Mouse (Mus musculus) spleen, adult 2 months (tissue): ENCODE measurements around the gene Lhpp. TPM values are rescaled to one million over a fixed set of nuclear protein-coding genes. Genes with fewer than 3 reads are reported as not detected.
A peak's percentile ranks its signal among the peaks of the same experiment; 100 is the strongest.

Experiments used
- DNase-seq, 2 experiments: peaks; one replicate each; pipeline versions ENCODE4 v3.0.0 to v3.0.0-alpha.2; 2012 to 2021; ENCODE audit warnings: low spot score in 2 of 2, low read depth in 1 of 2
- H3K27ac ChIP-seq: fragments of 200-500 bp; 2 replicates; pipeline ENCODE4 v1.5.1; 2012; ENCODE audit warnings: low read length, inconsistent platforms; ENCODE audit not compliant: insufficient read depth
- H3K27me3 ChIP-seq: fragments of 200-500 bp; 2 replicates; pipeline ENCODE4 v1.6.1; 2012; ENCODE audit warnings: mild to moderate bottlenecking, moderate library complexity, low read length, inconsistent platforms; ENCODE audit not compliant: control insufficient read depth, insufficient read depth
- H3K36me3 ChIP-seq: fragments of 200-500 bp; 2 replicates; pipeline ENCODE4 v1.6.1; 2012; ENCODE audit warnings: mild to moderate bottlenecking, low read length, inconsistent platforms; ENCODE audit not compliant: control insufficient read depth, insufficient read depth
- H3K4me1 ChIP-seq: fragments of 200-500 bp; 2 replicates; pipeline ENCODE4 v1.6.1; 2011; ENCODE audit warnings: inconsistent platforms; ENCODE audit not compliant: control insufficient read depth, insufficient read depth, insufficient read length
- H3K4me3 ChIP-seq: fragments of 200-500 bp; 2 replicates; pipeline ENCODE4 v1.5.1; 2011; ENCODE audit warnings: mild to moderate bottlenecking, inconsistent platforms; ENCODE audit not compliant: insufficient read depth, insufficient read length; ENCODE audit errors: extremely low read depth
- CTCF ChIP-seq: fragments of 200-500 bp; IDR thresholded peaks from 2 replicates; pipeline ENCODE4 v1.5.1; 2011; ENCODE audit warnings: mild to moderate bottlenecking, inconsistent platforms; ENCODE audit not compliant: insufficient read depth, insufficient read length, insufficient replicate concordance; ENCODE audit errors: extremely low read depth
- POLR2A ChIP-seq: fragments of 200-500 bp; IDR thresholded peaks from 2 replicates; pipeline ENCODE4 v1.6.1; 2011; ENCODE audit warnings: low read depth, low read length, inconsistent platforms
- WGBS: fragments of 180-500 bp; shearing (Covaris S2); methylation state at CpG from one replicate; pipeline ENCODE4 v1.1.7; 2018; 5-methylcytosine and 5-hydroxymethylcytosine counted together
- polyA plus RNA-seq: library from polyadenylated mRNA; depleted of rRNA; stranded (reverse); fragments of >200 nt; gene quantifications from 2 replicates; pipeline ENCODE4 v1.2.3, GENCODE M21; 2012

The Lhpp gene
- polyA plus RNA-seq, 1 experiment: 5.6 TPM

DNA sequence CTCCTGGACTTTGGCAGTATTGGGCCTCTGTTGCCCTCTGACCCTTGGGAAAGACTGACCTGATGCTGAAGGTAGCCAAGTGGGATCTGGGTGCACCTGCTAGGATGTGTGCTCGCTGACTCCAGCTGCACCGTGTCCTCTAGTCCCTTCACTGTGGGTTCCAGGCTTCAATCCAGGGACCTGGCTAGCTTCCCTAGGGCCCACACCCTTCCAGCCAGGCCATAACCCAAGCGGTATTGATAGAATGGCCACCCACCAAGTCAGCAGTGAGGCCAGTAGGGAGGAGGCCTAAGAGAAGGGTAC is 60.4 kb downstream of the Lhpp start:
- H3K4me1 ChIP-seq: peaks cover 12% of the 10 kb centered on the region; the same call in 1 of the 2 replicates
- DNase-seq: no peak
- no peak overlapping the region for H3K4me3 ChIP-seq
- TF ChIP-seq POLR2A (no peak), CTCF (no peak)
- WGBS: 84% methylated on average over 3 of the region's 3 CpGs
- H3K27ac ChIP-seq: no peak overlapping the region
- H3K27me3 ChIP-seq: no peaks in the 10 kb centered on the region
- no peaks in the 10 kb centered on the region for H3K36me3 ChIP-seq

DNA sequence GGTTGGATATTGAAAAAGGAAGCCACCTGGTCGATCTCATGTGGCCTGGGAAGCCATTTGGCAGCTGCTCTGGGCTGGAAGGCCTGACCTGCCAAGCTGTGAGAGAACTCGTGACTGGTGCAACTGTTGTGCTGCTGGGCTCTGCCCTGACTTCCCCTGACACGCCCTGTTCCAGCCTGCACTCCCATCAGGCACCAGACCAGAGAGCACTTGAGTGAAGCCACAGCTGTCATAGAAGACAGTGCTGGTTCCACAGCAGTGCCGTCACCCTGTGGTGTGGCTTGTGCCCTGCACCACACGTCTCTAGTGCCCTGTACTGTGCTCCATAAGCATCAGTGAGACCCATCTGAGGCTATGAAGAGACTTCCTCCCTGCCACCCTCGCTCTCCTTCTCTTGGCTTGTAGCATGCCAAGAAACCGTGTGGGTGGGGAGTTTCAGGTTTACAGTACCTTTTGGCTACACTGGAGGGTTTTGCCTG is 62.1 kb downstream of the Lhpp start:
- H3K36me3 ChIP-seq: no peaks in the 10 kb centered on the region
- H3K4me3 ChIP-seq: no peak overlapping the region
- peak; percentile 50 to 59 for DNase-seq
- peak overlapping the region; percentile 60 for H3K27ac ChIP-seq
- TF ChIP-seq POLR2A (no peak), CTCF (no peak)
- no peaks in the 10 kb centered on the region for H3K27me3 ChIP-seq
- peaks cover 12% of the 10 kb centered on the region; the same call in 1 of the 2 replicates for H3K4me1 ChIP-seq
- 12% methylated on average over 7 of the region's 7 CpGs for WGBS

DNA sequence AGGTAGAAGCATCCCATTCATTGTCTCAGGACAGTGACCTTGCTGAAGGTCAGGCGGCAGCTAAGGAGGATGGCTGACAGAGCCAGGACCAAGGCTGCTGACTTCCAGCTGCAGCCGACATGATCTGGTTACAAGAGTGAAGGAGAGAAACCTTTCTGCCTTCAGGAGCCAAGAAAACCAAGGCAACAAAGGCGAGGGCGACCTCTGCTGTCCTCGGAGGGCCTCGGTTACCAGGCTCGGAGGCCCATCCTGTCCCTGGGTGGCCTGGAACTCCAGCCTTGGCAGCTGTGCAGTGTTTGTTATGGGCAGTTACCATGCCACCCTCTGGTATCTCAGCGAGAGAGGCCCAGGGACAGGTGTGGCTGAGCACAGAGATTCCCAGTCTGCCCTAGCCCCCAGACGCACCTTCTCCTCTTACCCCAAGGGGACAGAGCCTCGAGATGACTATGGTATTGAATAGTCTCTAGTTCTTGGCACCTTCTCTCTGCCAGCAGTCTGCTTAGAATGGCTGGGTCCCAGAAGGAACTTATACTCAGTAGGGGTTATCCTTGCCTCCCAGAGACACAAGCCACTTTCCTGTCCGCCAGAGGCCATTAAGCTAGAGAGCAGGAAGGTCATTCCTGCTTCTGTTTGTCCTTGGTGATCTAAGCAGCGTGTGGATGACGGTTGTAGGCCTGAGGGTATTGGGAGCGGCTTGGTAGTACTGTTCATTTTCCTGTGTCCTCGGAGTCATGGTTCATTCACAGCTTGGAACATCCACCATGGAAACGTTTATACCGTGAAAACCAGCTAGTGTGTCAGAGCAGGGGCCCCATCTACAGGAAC is 63.7 kb downstream of the Lhpp start:
- TF ChIP-seq POLR2A (no peak), CTCF (no peak)
- peaks cover 12% of the 10 kb centered on the region; the same call in 1 of the 2 replicates for H3K4me1 ChIP-seq
- H3K4me3 ChIP-seq: no peak overlapping the region
- 83% methylated on average over 17 of the region's 17 CpGs for WGBS
- H3K27ac ChIP-seq: no peak overlapping the region
- H3K27me3 ChIP-seq: no peaks in the 10 kb centered on the region
- H3K36me3 ChIP-seq: no peaks in the 10 kb centered on the region
- DNase-seq: no peak

DNA sequence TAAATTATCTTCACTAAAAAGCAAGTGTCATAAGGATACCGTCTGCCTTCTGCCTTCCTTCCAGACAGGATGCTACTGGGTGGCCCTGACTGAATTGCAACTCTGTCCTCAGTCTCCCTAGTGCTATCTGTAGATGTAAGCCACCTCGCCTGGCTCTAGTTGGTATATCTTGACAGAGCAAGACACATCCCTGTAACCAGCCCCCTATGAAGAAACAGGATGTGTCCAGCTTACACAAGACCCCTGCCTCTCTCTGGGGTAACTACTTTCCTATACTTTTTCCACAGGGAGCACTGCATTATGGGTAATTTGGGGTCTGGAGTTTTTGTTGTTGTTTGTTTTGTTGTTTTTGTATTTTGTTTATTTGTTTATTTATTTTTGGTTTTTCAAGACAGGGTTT is 65.5 kb downstream of the Lhpp start:
- Histone ChIP-seq H3K4me1 (peaks cover 15% of the 10 kb centered on the region; the same call in 1 of the 2 replicates), H3K36me3 (no peaks in the 10 kb centered on the region), H3K4me3 (no peak overlapping the region), H3K27ac (no peak overlapping the region), H3K27me3 (no peaks in the 10 kb centered on the region)
- DNase-seq: no peak
- TF ChIP-seq POLR2A (no peak), CTCF (no peak)
- 89% methylated on average over 2 of the region's 2 CpGs for WGBS

DNA sequence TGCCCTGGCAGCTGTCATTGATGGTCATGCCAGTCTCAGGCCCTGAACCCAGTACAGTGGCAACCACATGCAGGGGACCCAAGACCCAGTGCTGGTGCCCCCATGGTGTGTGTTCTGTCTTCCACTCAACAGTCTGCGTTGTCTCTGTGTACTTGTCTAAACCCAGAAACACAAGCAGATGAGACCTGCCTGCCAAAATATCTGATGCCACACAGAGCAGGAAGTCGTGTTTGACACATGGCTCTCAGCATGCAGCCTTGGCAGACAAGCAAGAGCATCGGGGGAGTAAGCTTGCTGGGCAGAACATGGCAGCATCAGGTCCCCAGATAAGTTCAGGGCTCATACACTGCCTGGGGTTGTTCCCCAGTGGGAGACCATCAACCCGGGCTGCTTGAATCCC is 68.7 kb downstream of the Lhpp start:
- no peak for TF ChIP-seq CTCF
- no peak for TF ChIP-seq POLR2A
- H3K27ac ChIP-seq: no peak overlapping the region
- no peaks in the 10 kb centered on the region for H3K36me3 ChIP-seq
- H3K4me1 ChIP-seq: peaks cover 3% of the 10 kb centered on the region; the same call in 1 of the 2 replicates
- no peak for DNase-seq
- H3K4me3 ChIP-seq: no peak overlapping the region
- 46% methylated on average over 4 of the region's 4 CpGs for WGBS
- H3K27me3 ChIP-seq: no peaks in the 10 kb centered on the region

DNA sequence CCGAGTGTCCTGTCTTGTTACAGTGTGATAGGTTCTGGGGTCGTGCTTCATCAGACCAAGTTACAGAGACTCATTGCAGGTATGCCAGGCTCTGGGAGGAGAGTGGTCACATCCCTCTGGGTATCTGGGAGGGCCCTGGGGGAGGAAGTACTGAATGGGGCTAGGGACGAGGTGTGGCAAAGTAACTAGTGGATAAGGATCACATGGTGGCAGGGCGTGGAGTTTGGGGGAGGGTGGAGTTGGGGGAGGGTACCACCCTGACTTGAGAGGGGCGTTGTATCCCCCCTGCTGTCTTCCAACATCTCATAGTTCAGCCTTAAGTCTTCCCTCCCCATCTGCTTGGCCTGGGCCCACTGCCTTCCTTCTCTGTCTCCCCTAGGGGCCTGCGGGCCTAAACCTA is 69.1 kb downstream of the Lhpp start:
- WGBS: 64% methylated on average over 6 of the region's 6 CpGs
- peaks cover 3% of the 10 kb centered on the region; the same call in 1 of the 2 replicates for H3K4me1 ChIP-seq

DNA sequence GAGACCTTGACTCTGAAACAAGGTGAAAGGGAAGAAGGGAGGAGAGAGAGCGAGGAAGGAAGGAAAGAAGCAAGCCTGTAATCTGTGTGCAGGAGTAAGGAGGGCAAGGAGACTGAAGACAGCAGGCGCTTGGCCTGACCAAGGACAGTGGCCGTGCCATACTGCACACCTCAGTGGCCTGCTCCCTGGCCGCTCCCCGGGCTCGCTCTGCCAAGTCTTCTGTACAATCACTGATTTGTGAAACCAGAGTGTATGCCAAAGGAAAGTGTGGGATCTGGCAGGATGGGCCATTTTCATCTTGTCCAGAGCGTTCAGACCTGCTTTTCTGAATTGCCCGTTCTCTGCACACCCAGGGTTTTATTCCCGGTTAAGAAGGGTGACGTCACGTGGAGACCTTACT is 70.9 kb downstream of the Lhpp start:
- Histone ChIP-seq H3K4me3 (no peak overlapping the region), H3K36me3 (no peaks in the 10 kb centered on the region), H3K4me1 (peaks cover 9% of the 10 kb centered on the region; the same call in 1 of the 2 replicates), H3K27ac (no peak overlapping the region), H3K27me3 (no peaks in the 10 kb centered on the region)
- DNase-seq: no peak
- TF ChIP-seq CTCF: no peak
- no peak for TF ChIP-seq POLR2A
- WGBS: 97% methylated on average over 11 of the region's 11 CpGs

More for the DNA sequence above, 69.1 kb downstream of the Lhpp start:
- TF ChIP-seq CTCF (no peak), POLR2A (no peak)
- Histone ChIP-seq H3K27ac (no peak overlapping the region), H3K36me3 (no peaks in the 10 kb centered on the region), H3K27me3 (no peaks in the 10 kb centered on the region), H3K4me3 (no peak overlapping the region)
- DNase-seq: no peak
